Mouse (Mus musculus) erythroblast, embryonic 14.5 days (primary cell): ENCODE data around the gene Aff3.

Experiments
- GATA1 ChIP-seq: IDR thresholded peaks from 2 replicates; pipeline ENCODE4 v1.6.1; 2012; ENCODE audit warnings: low read length, inconsistent platforms, mixed read lengths
- TAL1 ChIP-seq: IDR thresholded peaks from 3 replicates; pipeline ENCODE4 v1.6.1; 2012; ENCODE audit warnings: low read length, inconsistent platforms, mixed read lengths

DNA sequence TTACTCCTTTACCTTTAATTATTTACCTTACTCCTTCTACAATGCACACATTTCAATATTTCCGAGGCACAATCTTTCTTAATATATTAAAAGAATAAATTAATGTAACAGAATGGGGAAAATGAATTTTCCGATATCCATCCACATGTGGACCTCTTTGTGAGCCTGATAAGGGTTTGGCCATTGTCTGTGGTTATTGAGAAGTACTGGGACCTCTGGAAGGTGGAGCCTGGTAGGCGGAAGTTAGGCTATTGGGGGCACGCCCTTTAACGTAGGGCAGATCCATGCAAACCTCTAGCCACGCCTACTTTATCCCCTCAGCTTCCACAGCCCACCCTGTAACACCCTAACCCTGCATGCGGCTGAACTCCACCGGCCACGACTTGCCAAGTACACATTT lies 3.1 kb upstream of the Aff3 start:
- TF ChIP-seq GATA1 (no peak), TAL1 (no peak)
